In genomic region chr17:56727659-56728058, GRCm38 (mm10) we compare ENCODE assay signal across 10 mouse cellular contexts. TPM values are rescaled to one million over a fixed set of nuclear protein-coding genes. Genes with fewer than 3 reads are reported as not detected.
DNase-seq lines count a peak whose midpoint lies in the region; ATAC-seq and TF ChIP-seq lines count a peak whose summit lies in the region.
"Had no signal": no experiment of that assay in that cellular context is flagged by ENCODE, and none has a peak within 500 bp of the region (broad histone marks: within the 10 kb centered on the region; RNA-seq: fewer than 3 reads in every experiment).

No protein-coding gene starts in this region.

- no peak overlapping the region for H3K27ac ChIP-seq in forebrain, embryonic 10.5 days
- H3K27ac ChIP-seq in forebrain, embryonic 15.5 days (replicated peaks) = no peak overlapping the region
- H3K27ac ChIP-seq in liver, postnatal 0 days (ENCODE audit: low read depth) = no peak overlapping the region

- no peak for TF ChIP-seq CTCF in liver, postnatal 0 days (IDR thresholded peaks at IDR 0.05; ENCODE audit: low read depth)

- no peak for DNase-seq in forebrain, embryonic 10.5 days (ENCODE audit: extremely low spot score, low spot score)
- DNase-seq in liver = peak; percentile 66
- DNase-seq in liver, postnatal 0 days = no peak
- peak; percentile 29 for DNase-seq in forelimb bud, embryonic 11.5 days (ENCODE audit: low read depth, low spot score)
- DNase-seq in splenic B cell, adult 2 months (ENCODE audit: low read depth, low spot score) = peak; percentile 35
- DNase-seq in adrenal gland, postnatal 4 days (ENCODE audit: low spot score in 2 of 2) = no peak
- no peak for DNase-seq in adrenal gland, adult (ENCODE audit: inconsistent age in 2 of 2, low spot score in 1 of 2)
- DNase-seq: adrenal gland, postnatal 36 days; thymus, postnatal 25 days had no signal

- no peaks in the 10 kb centered on the region for H3K9me3 ChIP-seq in forebrain, embryonic 10.5 days
- H3K9me3 ChIP-seq in forebrain, embryonic 15.5 days = no peaks in the 10 kb centered on the region
- no peaks in the 10 kb centered on the region for H3K9me3 ChIP-seq in liver, postnatal 0 days (ENCODE audit: low read length)

- ATAC-seq in forebrain, embryonic 15.5 days (replicated peaks) = no peak
- no peak for ATAC-seq in liver, postnatal 0 days

- TF ChIP-seq EP300 in liver, postnatal 0 days (IDR thresholded peaks at IDR 0.05; ENCODE audit: low read depth) = no peak

- peak overlapping the region; percentile 11; the same call in 1 of the 2 replicates for H3K4me3 ChIP-seq in forebrain, embryonic 10.5 days
- H3K4me3 ChIP-seq in forebrain, embryonic 15.5 days = no peak overlapping the region
- no peak overlapping the region for H3K4me3 ChIP-seq in liver, postnatal 0 days (ENCODE audit: low read depth, low read length)

- WGBS in forebrain, embryonic 10.5 days = 13% methylated on average over 12 of the region's 12 CpGs
- 13% methylated on average over 12 of the region's 12 CpGs for WGBS in forebrain, embryonic 15.5 days
- 10% methylated on average over 12 of the region's 12 CpGs for WGBS in liver, postnatal 0 days (ENCODE audit: insufficient replicate concordance)

- peaks cover 48% of the 10 kb centered on the region for H3K4me1 ChIP-seq in forebrain, embryonic 10.5 days
- H3K4me1 ChIP-seq in forebrain, embryonic 15.5 days = peaks cover 18% of the 10 kb centered on the region
- H3K4me1 ChIP-seq in liver, postnatal 0 days (ENCODE audit: insufficient read depth) = peaks cover 3% of the 10 kb centered on the region; the same call in 1 of the 2 replicates

- H3K36me3 ChIP-seq in forebrain, embryonic 10.5 days (replicated peaks) = peaks cover 23% of the 10 kb centered on the region
- H3K36me3 ChIP-seq in forebrain, embryonic 15.5 days = peaks cover 13% of the 10 kb centered on the region
- H3K36me3 ChIP-seq in liver, postnatal 0 days (replicated peaks; ENCODE audit: insufficient read depth, low read length) = peaks cover 5% of the 10 kb centered on the region; the same call in 1 of the 2 replicates
- H3K36me3 ChIP-seq in splenic B cell, adult 2 months (ENCODE audit: control insufficient read depth, insufficient read depth, low read length, poor library complexity, severe bottlenecking) = peaks cover 3% of the 10 kb centered on the region; the same call in 1 of the 2 replicates

- H3K4me2 ChIP-seq in forebrain, embryonic 15.5 days (replicated peaks) = no peak overlapping the region
- no peak overlapping the region for H3K4me2 ChIP-seq in liver, postnatal 0 days (ENCODE audit: low read depth, low read length)

- H3K9ac ChIP-seq in forebrain, embryonic 15.5 days (replicated peaks) = no peak overlapping the region
- H3K9ac ChIP-seq in liver, postnatal 0 days (replicated peaks) = no peak overlapping the region

- H3K27me3 ChIP-seq in forebrain, embryonic 10.5 days (ENCODE audit: poor library complexity, severe bottlenecking) = no peaks in the 10 kb centered on the region
- H3K27me3 ChIP-seq in forebrain, embryonic 15.5 days = no peaks in the 10 kb centered on the region
- peaks cover 6% of the 10 kb centered on the region; the same call in 1 of the 2 replicates for H3K27me3 ChIP-seq in liver, postnatal 0 days (ENCODE audit: insufficient read depth, low read length)
- H3K27me3 ChIP-seq in splenic B cell, adult 2 months (ENCODE audit: control insufficient read depth, insufficient read depth, low read length, poor library complexity, severe bottlenecking) = no peaks in the 10 kb centered on the region

RNA-seq across cellular contexts. Expression of gene Vmac, which starts 9.8 kb away (rescaled TPM):
- polyA plus RNA-seq in forebrain, embryonic 10.5 days (2016; fragmentation: Nextera tagmentation; extraction: Ambion mirVana) = 11.1 and 12.2 TPM in 2 replicates
- 18.4 and 20.3 TPM in 2 replicates for polyA plus RNA-seq in forebrain, embryonic 15.5 days (2015; fragmentation: Nextera tagmentation; extraction: Ambion mirVana)
- polyA plus RNA-seq in liver, postnatal 0 days (2015; fragmentation: Nextera tagmentation; extraction: Ambion mirVana) = 3.3 and 4.1 TPM in 2 replicates
- total RNA-seq in adrenal gland, postnatal 4 days (2021) = 10 to 100 TPM; 31.4 to 34.4 TPM

RNA-seq across cellular contexts. Expression of gene Ndufa11, which starts 10.1 kb away (rescaled TPM):
- polyA plus RNA-seq in forebrain, embryonic 10.5 days (2016; fragmentation: Nextera tagmentation; extraction: Ambion mirVana) = 366 and 374 TPM in 2 replicates
- polyA plus RNA-seq in forebrain, embryonic 15.5 days (2015; fragmentation: Nextera tagmentation; extraction: Ambion mirVana) = 425 and 444 TPM in 2 replicates
- polyA plus RNA-seq in liver, postnatal 0 days (2015; fragmentation: Nextera tagmentation; extraction: Ambion mirVana) = 281 and 298 TPM in 2 replicates
- total RNA-seq in adrenal gland, postnatal 4 days (2021) = 100 to 1,000 TPM; 244 to 256 TPM

RNA-seq across cellular contexts. Expression of gene Nrtn, which starts 29.7 kb away (rescaled TPM):
- 3.2 and 3.5 TPM in 2 replicates for polyA plus RNA-seq in forebrain, embryonic 10.5 days (2016; fragmentation: Nextera tagmentation; extraction: Ambion mirVana)
- polyA plus RNA-seq in forebrain, embryonic 15.5 days (2015; fragmentation: Nextera tagmentation; extraction: Ambion mirVana) = 0.97 and 1.2 TPM in 2 replicates
- 1.2 and 2.2 TPM in 2 replicates for polyA plus RNA-seq in liver, postnatal 0 days (2015; fragmentation: Nextera tagmentation; extraction: Ambion mirVana)
- total RNA-seq in adrenal gland, postnatal 4 days (2021) = 1 to 10 TPM; 4.1 to 5.2 TPM

RNA-seq across cellular contexts. Expression of gene Dus3l, which starts 36.9 kb away (rescaled TPM):
- polyA plus RNA-seq in forebrain, embryonic 10.5 days (2016; fragmentation: Nextera tagmentation; extraction: Ambion mirVana) = 46.0 and 46.2 TPM in 2 replicates
- polyA plus RNA-seq in forebrain, embryonic 15.5 days (2015; fragmentation: Nextera tagmentation; extraction: Ambion mirVana) = 72.1 and 74.3 TPM in 2 replicates
- polyA plus RNA-seq in liver, postnatal 0 days (2015; fragmentation: Nextera tagmentation; extraction: Ambion mirVana) = 9.1 TPM in 2 replicates
- 10 to 100 TPM; 53.0 to 56.2 TPM for total RNA-seq in adrenal gland, postnatal 4 days (2021)

RNA-seq across cellular contexts. Expression of gene Prr22, which starts 42.4 kb away (rescaled TPM):
- polyA plus RNA-seq in forebrain, embryonic 10.5 days (2016; fragmentation: Nextera tagmentation; extraction: Ambion mirVana) = 1.8 and 1.9 TPM in 2 replicates
- polyA plus RNA-seq in forebrain, embryonic 15.5 days (2015; fragmentation: Nextera tagmentation; extraction: Ambion mirVana) = 0.66 and 0.73 TPM in 2 replicates
- polyA plus RNA-seq in liver, postnatal 0 days (2015; fragmentation: Nextera tagmentation; extraction: Ambion mirVana) = 0.20 and 0.23 TPM in 2 replicates
- total RNA-seq in adrenal gland, postnatal 4 days (2021) = under 1 TPM; 0.76 to 0.90 TPM

Comparison
In these comparisons a context has a peak if more than half of its experiments do, and no peak if none do; other contexts are left out.
1. DNase-seq: peak in liver (single experiment), forelimb bud, embryonic 11.5 days (single experiment) and splenic B cell, adult 2 months (single experiment); none in forebrain, embryonic 10.5 days (single experiment), liver, postnatal 0 days (single experiment), adrenal gland, postnatal 4 days (0 of 2) and adrenal gland, adult (0 of 2).